Comparison of ENCODE assay signal across 8 mouse cellular contexts in the genomic region with DNA sequence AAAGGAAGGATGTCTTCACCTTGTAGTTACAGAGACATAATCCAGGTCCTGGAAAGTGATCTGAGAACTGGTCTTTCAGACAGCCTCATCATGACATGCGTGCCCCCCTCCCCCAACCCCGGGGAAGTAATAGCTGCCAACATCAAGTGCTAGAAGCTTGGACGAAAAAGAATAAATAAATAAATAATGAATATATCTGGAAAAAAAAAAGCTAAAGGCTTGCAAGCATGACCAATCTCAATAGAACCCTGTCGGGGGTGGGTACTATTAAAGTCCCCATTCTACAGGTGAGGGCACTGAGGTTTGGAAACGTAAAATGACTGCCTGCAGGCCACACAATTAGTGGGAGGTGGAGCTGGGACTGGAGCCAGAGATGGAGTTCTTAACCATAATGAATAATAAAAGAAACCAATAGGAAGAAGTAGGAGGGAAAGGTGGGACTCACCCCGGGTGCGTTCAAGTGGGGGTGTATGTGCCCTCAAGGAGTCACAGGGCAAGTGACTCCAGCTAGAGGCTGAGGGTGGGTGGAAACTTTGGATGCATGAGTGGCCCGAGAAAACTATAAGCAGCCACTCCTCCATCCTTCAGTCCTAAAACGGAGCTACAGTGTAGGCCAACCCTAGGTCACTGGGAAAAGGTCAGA. TPM values are rescaled to one million over a fixed set of nuclear protein-coding genes. Genes with fewer than 3 reads are reported as not detected.
DNase-seq lines count a peak whose midpoint lies in the region; ATAC-seq and TF ChIP-seq lines count a peak whose summit lies in the region.

No protein-coding gene starts in this region.

- H3K4me3 ChIP-seq in heart, postnatal 0 days (ENCODE audit: low read depth, low read length), result peak overlapping the region; percentile 74
- peak overlapping the region; percentile 80 for H3K4me3 ChIP-seq in limb, embryonic 11.5 days (ENCODE audit: low read depth, low read length)
- H3K4me3 ChIP-seq in midbrain, postnatal 0 days (ENCODE audit: low read depth, low read length), result peak overlapping the region; percentile 85

- peak overlapping the region; percentile 86 for H3K4me2 ChIP-seq in heart, postnatal 0 days (ENCODE audit: low read depth, low read length)
- peak overlapping the region; percentile 94 for H3K4me2 ChIP-seq in limb, embryonic 11.5 days (ENCODE audit: low read depth, severe bottlenecking)
- H3K4me2 ChIP-seq in midbrain, postnatal 0 days (ENCODE audit: low read depth, low read length, poor library complexity, severe bottlenecking), result peak overlapping the region; percentile 92

- no peaks in the 10 kb centered on the region for H3K9me3 ChIP-seq in heart, postnatal 0 days (replicated peaks; ENCODE audit: control insufficient read depth, low read length)
- H3K9me3 ChIP-seq in limb, embryonic 11.5 days (ENCODE audit: control insufficient read depth, low read length), result no peaks in the 10 kb centered on the region
- no peaks in the 10 kb centered on the region for H3K9me3 ChIP-seq in midbrain, postnatal 0 days (ENCODE audit: low read length)

- no peaks in the 10 kb centered on the region for H3K4me1 ChIP-seq in heart, postnatal 0 days (ENCODE audit: control insufficient read depth, insufficient read depth)
- peaks cover 5% of the 10 kb centered on the region; the same call in 1 of the 2 replicates for H3K4me1 ChIP-seq in limb, embryonic 11.5 days (ENCODE audit: control insufficient read depth, insufficient read depth, low read length)
- peaks cover 14% of the 10 kb centered on the region for H3K4me1 ChIP-seq in midbrain, postnatal 0 days (ENCODE audit: insufficient read depth, low read length)

- 40% methylated on average over 9 of the region's 9 CpGs for WGBS in heart, postnatal 0 days
- 53% methylated on average over 9 of the region's 9 CpGs for WGBS in limb, embryonic 11.5 days
- 32% methylated on average over 9 of the region's 9 CpGs for WGBS in midbrain, postnatal 0 days

- TF ChIP-seq CTCF in heart, postnatal 0 days (IDR thresholded peaks at IDR 0.05; ENCODE audit: low read depth), result no peak
- TF ChIP-seq CTCF in midbrain, postnatal 0 days (IDR thresholded peaks at IDR 0.05), result no peak

- H3K36me3 ChIP-seq in heart, postnatal 0 days (replicated peaks; ENCODE audit: control insufficient read depth, insufficient read depth, low read length), result peaks cover 2% of the 10 kb centered on the region
- H3K36me3 ChIP-seq in limb, embryonic 11.5 days (ENCODE audit: control insufficient read depth, insufficient read depth, low read length), result no peaks in the 10 kb centered on the region
- H3K36me3 ChIP-seq in midbrain, postnatal 0 days (ENCODE audit: insufficient read depth, low read length), result peaks cover 3% of the 10 kb centered on the region

- peak; percentile 55 for DNase-seq in CD4-positive, CD25-positive, alpha-beta regulatory T cell, adult 2 months (ENCODE audit: low read depth, low spot score)
- peak; percentile 62 for DNase-seq in cerebellum, adult 9-10 months
- DNase-seq in heart, postnatal 0 days (ENCODE audit: low spot score), result no peak
- DNase-seq in limb, embryonic 11.5 days (ENCODE audit: low spot score), result no peak
- no peak for DNase-seq in midbrain, postnatal 0 days (ENCODE audit: low spot score)
- no peak for DNase-seq in adrenal gland, postnatal 4 days (ENCODE audit: low spot score in 2 of 2)
- DNase-seq in MN1 (ENCODE audit: low spot score), result no peak

- no peak for TF ChIP-seq EP300 in heart, postnatal 0 days (IDR thresholded peaks at IDR 0.05; ENCODE audit: low read depth)

- H3K9ac ChIP-seq in heart, postnatal 0 days (replicated peaks; ENCODE audit: low read depth, low read length), result peak overlapping the region; percentile 91
- peak overlapping the region; percentile 97 for H3K9ac ChIP-seq in limb, embryonic 11.5 days (ENCODE audit: low read length)
- H3K9ac ChIP-seq in midbrain, postnatal 0 days (replicated peaks; ENCODE audit: low read length, poor library complexity, severe bottlenecking), result peak overlapping the region; percentile 92

- H3K27ac ChIP-seq in heart, postnatal 0 days (ENCODE audit: low read depth), result peak overlapping the region; percentile 18; the same call in 1 of the 2 replicates
- H3K27ac ChIP-seq in limb, embryonic 11.5 days (replicated peaks; ENCODE audit: low read depth, low read length), result no peak overlapping the region
- peak overlapping the region; percentile 87; the same call in 1 of the 2 replicates for H3K27ac ChIP-seq in midbrain, postnatal 0 days (ENCODE audit: low read depth, low read length)

- H3K27me3 ChIP-seq in heart, postnatal 0 days (ENCODE audit: control insufficient read depth, insufficient read depth, low read length), result no peaks in the 10 kb centered on the region
- H3K27me3 ChIP-seq in limb, embryonic 11.5 days (ENCODE audit: control insufficient read depth, insufficient read depth, low read length), result no peaks in the 10 kb centered on the region
- no peaks in the 10 kb centered on the region for H3K27me3 ChIP-seq in midbrain, postnatal 0 days (ENCODE audit: insufficient read depth, low read length)

- no peak for ATAC-seq in CD4-positive, CD25-positive, alpha-beta regulatory T cell, adult 4 months
- no peak for ATAC-seq in heart, postnatal 0 days (ENCODE audit: insufficient read depth, low read depth)
- ATAC-seq in limb, embryonic 11.5 days (ENCODE audit: insufficient number of reproducible peaks, low FRiP score, low TSS enrichment, low read depth), result no peak
- no peak for ATAC-seq in midbrain, postnatal 0 days (ENCODE audit: low FRiP score)

RNA-seq across cellular contexts. Expression of gene Zdhhc18, which starts 18.1 kb away (rescaled TPM):
- polyA plus RNA-seq in CD4-positive, CD25-positive, alpha-beta regulatory T cell, adult 4 months (2017; shearing (Covaris generic)), result 10 to 100 TPM; 20.2 to 22.3 TPM
- total RNA-seq in heart, postnatal 0 days (2014; rRNA removed; ENCODE audit: low replicate concordance), result 11.4 and 21.8 TPM in 2 replicates
- polyA plus RNA-seq in heart, postnatal 0 days (2015; fragmentation: Nextera tagmentation; extraction: Ambion mirVana), result 1.7 and 2.3 TPM in 2 replicates
- polyA plus RNA-seq in limb, embryonic 11.5 days (2014; fragmentation: Nextera tagmentation; extraction: Ambion mirVana), result 2.7 and 4.9 TPM in 2 replicates
- total RNA-seq in midbrain, postnatal 0 days (2014; rRNA removed), result 19.2 and 26.7 TPM in 2 replicates
- polyA plus RNA-seq in midbrain, postnatal 0 days (2015; fragmentation: Nextera tagmentation; extraction: Ambion mirVana), result 5.9 and 7.3 TPM in 2 replicates
- 10 to 100 TPM; 20.8 to 23.9 TPM for total RNA-seq in adrenal gland, postnatal 4 days (2021)

RNA-seq across cellular contexts. Expression of gene Sfn, which starts 29.9 kb away (rescaled TPM):
- polyA plus RNA-seq in CD4-positive, CD25-positive, alpha-beta regulatory T cell, adult 4 months (2017; shearing (Covaris generic)), result 10 to 100 TPM; 24.7 to 29.7 TPM
- total RNA-seq in heart, postnatal 0 days (2014; rRNA removed; ENCODE audit: low replicate concordance), result 2.6 and 6.8 TPM in 2 replicates
- 0.18 and 0.37 TPM in 2 replicates for polyA plus RNA-seq in heart, postnatal 0 days (2015; fragmentation: Nextera tagmentation; extraction: Ambion mirVana)
- 34.9 and 45.1 TPM in 2 replicates for polyA plus RNA-seq in limb, embryonic 11.5 days (2014; fragmentation: Nextera tagmentation; extraction: Ambion mirVana)
- total RNA-seq in midbrain, postnatal 0 days (2014; rRNA removed), result 2.0 and 3.6 TPM in 2 replicates
- polyA plus RNA-seq in midbrain, postnatal 0 days (2015; fragmentation: Nextera tagmentation; extraction: Ambion mirVana), result 0.67 and 0.86 TPM in 2 replicates
- 1 to 10 TPM; 3.7 to 4.3 TPM for total RNA-seq in adrenal gland, postnatal 4 days (2021)

RNA-seq across cellular contexts. Expression of gene Pigv, which starts 40.6 kb away (rescaled TPM):
- polyA plus RNA-seq in CD4-positive, CD25-positive, alpha-beta regulatory T cell, adult 4 months (2017; shearing (Covaris generic)), result 10 to 100 TPM; 14.3 to 16.3 TPM
- total RNA-seq in heart, postnatal 0 days (2014; rRNA removed; ENCODE audit: low replicate concordance), result 8.7 and 13.7 TPM in 2 replicates
- polyA plus RNA-seq in heart, postnatal 0 days (2015; fragmentation: Nextera tagmentation; extraction: Ambion mirVana), result 12.9 and 13.5 TPM in 2 replicates
- 13.2 and 16.8 TPM in 2 replicates for polyA plus RNA-seq in limb, embryonic 11.5 days (2014; fragmentation: Nextera tagmentation; extraction: Ambion mirVana)
- total RNA-seq in midbrain, postnatal 0 days (2014; rRNA removed), result 8.9 and 15.9 TPM in 2 replicates
- polyA plus RNA-seq in midbrain, postnatal 0 days (2015; fragmentation: Nextera tagmentation; extraction: Ambion mirVana), result 13.5 and 14.8 TPM in 2 replicates
- 10 to 100 TPM; 19.8 to 20.2 TPM for total RNA-seq in adrenal gland, postnatal 4 days (2021)

RNA-seq across cellular contexts. Expression of gene Gpn2, which starts 47.7 kb away (rescaled TPM):
- polyA plus RNA-seq in CD4-positive, CD25-positive, alpha-beta regulatory T cell, adult 4 months (2017; shearing (Covaris generic)), result 1 to 10 TPM; 6.3 to 8.3 TPM
- 8.9 and 17.2 TPM in 2 replicates for total RNA-seq in heart, postnatal 0 days (2014; rRNA removed; ENCODE audit: low replicate concordance)
- 8.6 and 8.8 TPM in 2 replicates for polyA plus RNA-seq in heart, postnatal 0 days (2015; fragmentation: Nextera tagmentation; extraction: Ambion mirVana)
- polyA plus RNA-seq in limb, embryonic 11.5 days (2014; fragmentation: Nextera tagmentation; extraction: Ambion mirVana), result 26.6 and 27.2 TPM in 2 replicates
- 22.7 and 23.6 TPM in 2 replicates for total RNA-seq in midbrain, postnatal 0 days (2014; rRNA removed)
- 16.2 and 16.7 TPM in 2 replicates for polyA plus RNA-seq in midbrain, postnatal 0 days (2015; fragmentation: Nextera tagmentation; extraction: Ambion mirVana)
- total RNA-seq in adrenal gland, postnatal 4 days (2021), result 10 to 100 TPM; 13.7 to 16.6 TPM

RNA-seq across cellular contexts. Expression of gene Gpatch3, which starts 57.3 kb away (rescaled TPM):
- polyA plus RNA-seq in CD4-positive, CD25-positive, alpha-beta regulatory T cell, adult 4 months (2017; shearing (Covaris generic)), result 1 to 10 TPM in 1 of 2 experiments, under 1 TPM in 1; 0.51 to 1.4 TPM
- total RNA-seq in heart, postnatal 0 days (2014; rRNA removed; ENCODE audit: low replicate concordance), result 8.2 and 9.4 TPM in 2 replicates
- polyA plus RNA-seq in heart, postnatal 0 days (2015; fragmentation: Nextera tagmentation; extraction: Ambion mirVana), result 3.5 and 3.6 TPM in 2 replicates
- 9.0 and 10.3 TPM in 2 replicates for polyA plus RNA-seq in limb, embryonic 11.5 days (2014; fragmentation: Nextera tagmentation; extraction: Ambion mirVana)
- total RNA-seq in midbrain, postnatal 0 days (2014; rRNA removed), result 8.7 and 10.3 TPM in 2 replicates
- polyA plus RNA-seq in midbrain, postnatal 0 days (2015; fragmentation: Nextera tagmentation; extraction: Ambion mirVana), result 5.6 and 6.3 TPM in 2 replicates
- total RNA-seq in adrenal gland, postnatal 4 days (2021), result 10 to 100 TPM; 10.4 to 14.5 TPM

Comparison
In these comparisons a context has a peak if more than half of its experiments do, and no peak if none do; other contexts are left out.
1. DNase-seq: peak in CD4-positive, CD25-positive, alpha-beta regulatory T cell, adult 2 months (single experiment) and cerebellum, adult 9-10 months (single experiment); none in heart, postnatal 0 days (single experiment), limb, embryonic 11.5 days (single experiment), midbrain, postnatal 0 days (single experiment), adrenal gland, postnatal 4 days (0 of 2) and MN1 (single experiment).
2. RNA of gene Sfn, which starts 29.9 kb away (polyA plus RNA-seq): 34.9 to 45.1 TPM in limb, embryonic 11.5 days and 24.7 to 29.7 TPM in CD4-positive, CD25-positive, alpha-beta regulatory T cell, adult 4 months; 0.67 to 0.86 TPM in midbrain, postnatal 0 days and 0.18 to 0.37 TPM in heart, postnatal 0 days; every median in the first group is over 10 times any median in the second.
3. Peak in every context shown above with its lines, with median percentiles within 50 percentile points of each other: H3K4me2 ChIP-seq, H3K4me3 ChIP-seq and H3K9ac ChIP-seq.